Mouse (Mus musculus): ENCODE measurements at regions not wholly inside any gene's neighbourhood (a gene's known extent, or its start where the extent isn't known, plus 50 kb on each side); places are given as distances from the start of the nearest gene placed in this dataset.

- Histone ChIP-seq H3K27ac (replicated peaks; ENCODE audit: low read depth, low read length) (peak overlapping the region; percentile 72; the same call in 1 of the 2 replicates), H3K4me1 (ENCODE audit: control insufficient read depth, insufficient read depth, low read length) (peaks cover 66% of the 10 kb centered on the region)
- ATAC-seq (ENCODE audit: low read depth) = peak; percentile 58
Observed at GRCm38 (mm10) chr16:21293569-21293968, 89.0 kb downstream of the Ephb3 start.

GRCm38 (mm10) chr16:21294677-21295411 lies 90.3 kb downstream of the Ephb3 start:
- ATAC-seq (ENCODE audit: low read depth) (peak; percentile 51; the same call in 1 of the 2 replicates), DNase-seq (ENCODE audit: low spot score) (peak; percentile 90)
- no peaks in the 10 kb centered on the region for H3K27me3 ChIP-seq (replicated peaks; ENCODE audit: control insufficient read depth, insufficient read depth, low read length)
- H3K4me2 ChIP-seq (ENCODE audit: low read depth, low read length) = peak overlapping the region; percentile 22
- H3K4me3 ChIP-seq (ENCODE audit: low read depth, low read length) = no peak overlapping the region
- no peak overlapping the region for H3K9ac ChIP-seq (ENCODE audit: low read depth, low read length)
- peak overlapping the region; percentile 81 for H3K27ac ChIP-seq (replicated peaks; ENCODE audit: low read depth, low read length)
- WGBS = 21% methylated on average over 9 of the region's 9 CpGs
- H3K36me3 ChIP-seq (ENCODE audit: control insufficient read depth, insufficient read depth, low read length) = no peaks in the 10 kb centered on the region
- no peaks in the 10 kb centered on the region for H3K9me3 ChIP-seq (ENCODE audit: control insufficient read depth, low read length)
- peaks cover 62% of the 10 kb centered on the region for H3K4me1 ChIP-seq (ENCODE audit: control insufficient read depth, insufficient read depth, low read length)

More at GRCm38 (mm10) chr16:21293569-21293968, 89.0 kb downstream of the Ephb3 start:
- no peak overlapping the region for H3K4me3 ChIP-seq (ENCODE audit: low read depth, low read length)
- 12% methylated on average over 2 of the region's 3 CpGs for WGBS
- DNase-seq (ENCODE audit: low spot score) = peak; percentile 84
- 0 out of 2 replicates have a peak, but pooled peaks cover 8% of the 10 kb centered on the region for H3K9me3 ChIP-seq (ENCODE audit: control insufficient read depth, low read length)
- H3K9ac ChIP-seq (ENCODE audit: low read depth, low read length) = no peak overlapping the region
- H3K4me2 ChIP-seq (ENCODE audit: low read depth, low read length) = no peak overlapping the region
- H3K27me3 ChIP-seq (replicated peaks; ENCODE audit: control insufficient read depth, insufficient read depth, low read length) = no peaks in the 10 kb centered on the region
- H3K36me3 ChIP-seq (ENCODE audit: control insufficient read depth, insufficient read depth, low read length) = no peaks in the 10 kb centered on the region

GRCm38 (mm10) chr16:21295956-21296733 lies 91.6 kb downstream of the Ephb3 start:
- ATAC-seq (ENCODE audit: low read depth) = 0 out of 2 replicates have a peak, but pooled peaks have one; percentile 16
- H3K4me3 ChIP-seq (ENCODE audit: low read depth, low read length) = no peak overlapping the region
- 40% methylated on average over 9 of the region's 13 CpGs for WGBS
- H3K36me3 ChIP-seq (ENCODE audit: control insufficient read depth, insufficient read depth, low read length) = no peaks in the 10 kb centered on the region
- peak overlapping the region; percentile 81 for H3K27ac ChIP-seq (replicated peaks; ENCODE audit: low read depth, low read length)
- H3K9me3 ChIP-seq (ENCODE audit: control insufficient read depth, low read length) = no peaks in the 10 kb centered on the region
- peak; percentile 90 for DNase-seq (ENCODE audit: low spot score)
- H3K9ac ChIP-seq (ENCODE audit: low read depth, low read length) = no peak overlapping the region
- peaks cover 51% of the 10 kb centered on the region for H3K4me1 ChIP-seq (ENCODE audit: control insufficient read depth, insufficient read depth, low read length)
- H3K4me2 ChIP-seq (ENCODE audit: low read depth, low read length) = peak overlapping the region; percentile 22; the same call in 1 of the 2 replicates
- no peaks in the 10 kb centered on the region for H3K27me3 ChIP-seq (replicated peaks; ENCODE audit: control insufficient read depth, insufficient read depth, low read length)

GRCm38 (mm10) chr16:21296786-21297185 lies 92.2 kb downstream of the Ephb3 start:
- H3K4me3 ChIP-seq (ENCODE audit: low read depth, low read length) = no peak overlapping the region
- H3K4me1 ChIP-seq (ENCODE audit: control insufficient read depth, insufficient read depth, low read length) = peaks cover 51% of the 10 kb centered on the region
- ATAC-seq (ENCODE audit: low read depth) = no peak
- H3K9me3 ChIP-seq (ENCODE audit: control insufficient read depth, low read length) = no peaks in the 10 kb centered on the region
- no peak for DNase-seq (ENCODE audit: low spot score)
- H3K4me2 ChIP-seq (ENCODE audit: low read depth, low read length) = no peak overlapping the region
- H3K27ac ChIP-seq (replicated peaks; ENCODE audit: low read depth, low read length) = peak overlapping the region; percentile 81
- no peak overlapping the region for H3K9ac ChIP-seq (ENCODE audit: low read depth, low read length)
- no peaks in the 10 kb centered on the region for H3K36me3 ChIP-seq (ENCODE audit: control insufficient read depth, insufficient read depth, low read length)
- no peaks in the 10 kb centered on the region for H3K27me3 ChIP-seq (replicated peaks; ENCODE audit: control insufficient read depth, insufficient read depth, low read length)
- 67% methylated on average over 3 of the region's 3 CpGs for WGBS

- ATAC-seq (ENCODE audit: low read depth) (no peak), DNase-seq (ENCODE audit: low spot score) (no peak)
- Histone ChIP-seq H3K4me2 (ENCODE audit: low read depth, low read length) (no peak overlapping the region), H3K4me1 (ENCODE audit: control insufficient read depth, insufficient read depth, low read length) (peaks cover 36% of the 10 kb centered on the region), H3K4me3 (ENCODE audit: low read depth, low read length) (no peak overlapping the region), H3K36me3 (ENCODE audit: control insufficient read depth, insufficient read depth, low read length) (no peaks in the 10 kb centered on the region), H3K9me3 (ENCODE audit: control insufficient read depth, low read length) (no peaks in the 10 kb centered on the region), H3K9ac (ENCODE audit: low read depth, low read length) (no peak overlapping the region), H3K27ac (replicated peaks; ENCODE audit: low read depth, low read length) (no peak overlapping the region), H3K27me3 (replicated peaks; ENCODE audit: control insufficient read depth, insufficient read depth, low read length) (no peaks in the 10 kb centered on the region)
- WGBS = 67% methylated on average over 7 of the region's 7 CpGs
Observed at GRCm38 (mm10) chr16:21298866-21299265, 94.3 kb downstream of the Ephb3 start.

GRCm38 (mm10) chr16:21305859-21306258 lies 101.3 kb downstream of the Ephb3 start:
- no peaks in the 10 kb centered on the region for H3K36me3 ChIP-seq (ENCODE audit: control insufficient read depth, insufficient read depth, low read length)
- H3K27ac ChIP-seq (replicated peaks; ENCODE audit: low read depth, low read length) = no peak overlapping the region
- H3K27me3 ChIP-seq (replicated peaks; ENCODE audit: control insufficient read depth, insufficient read depth, low read length) = no peaks in the 10 kb centered on the region
- no peak overlapping the region for H3K4me3 ChIP-seq (ENCODE audit: low read depth, low read length)
- no peak overlapping the region for H3K4me2 ChIP-seq (ENCODE audit: low read depth, low read length)
- peaks cover 25% of the 10 kb centered on the region for H3K4me1 ChIP-seq (ENCODE audit: control insufficient read depth, insufficient read depth, low read length)
- 74% methylated on average over 3 of the region's 3 CpGs for WGBS
- no peaks in the 10 kb centered on the region for H3K9me3 ChIP-seq (ENCODE audit: control insufficient read depth, low read length)
- no peak for ATAC-seq (ENCODE audit: low read depth)
- H3K9ac ChIP-seq (ENCODE audit: low read depth, low read length) = no peak overlapping the region
- DNase-seq (ENCODE audit: low spot score) = peak; percentile 45

- Histone ChIP-seq H3K27ac (replicated peaks; ENCODE audit: low read depth, low read length) (no peak overlapping the region; the same call in 1 of the 2 replicates), H3K4me1 (ENCODE audit: control insufficient read depth, insufficient read depth, low read length) (peaks cover 35% of the 10 kb centered on the region), H3K4me3 (ENCODE audit: low read depth, low read length) (no peak overlapping the region), H3K9ac (ENCODE audit: low read depth, low read length) (no peak overlapping the region), H3K27me3 (replicated peaks; ENCODE audit: control insufficient read depth, insufficient read depth, low read length) (no peaks in the 10 kb centered on the region), H3K36me3 (ENCODE audit: control insufficient read depth, insufficient read depth, low read length) (no peaks in the 10 kb centered on the region), H3K4me2 (ENCODE audit: low read depth, low read length) (no peak overlapping the region), H3K9me3 (ENCODE audit: control insufficient read depth, low read length) (no peaks in the 10 kb centered on the region)
- DNase-seq (ENCODE audit: low spot score) (no peak), ATAC-seq (ENCODE audit: low read depth) (no peak)
- WGBS = 40% methylated on average over 8 of the region's 8 CpGs
Observed at GRCm38 (mm10) chr16:21308513-21308912, 104.0 kb downstream of the Ephb3 start.

GRCm38 (mm10) chr16:21310636-21311615 lies 106.4 kb downstream of the Ephb3 start:
- peak overlapping the region; percentile 94 for H3K27ac ChIP-seq (replicated peaks; ENCODE audit: low read depth, low read length)
- peaks cover 38% of the 10 kb centered on the region for H3K4me1 ChIP-seq (ENCODE audit: control insufficient read depth, insufficient read depth, low read length)
- peak overlapping the region; percentile 74 for H3K4me2 ChIP-seq (ENCODE audit: low read depth, low read length)
- H3K4me3 ChIP-seq (ENCODE audit: low read depth, low read length) = peak overlapping the region; percentile 35
- no peaks in the 10 kb centered on the region for H3K9me3 ChIP-seq (ENCODE audit: control insufficient read depth, low read length)
- peak overlapping the region; percentile 65 for H3K9ac ChIP-seq (ENCODE audit: low read depth, low read length)
- no peaks in the 10 kb centered on the region for H3K36me3 ChIP-seq (ENCODE audit: control insufficient read depth, insufficient read depth, low read length)
- H3K27me3 ChIP-seq (replicated peaks; ENCODE audit: control insufficient read depth, insufficient read depth, low read length) = no peaks in the 10 kb centered on the region
- ATAC-seq (ENCODE audit: low read depth) (peak; percentile 96), DNase-seq (ENCODE audit: low spot score) (peak; percentile 96)
- WGBS = 2% methylated on average over 25 of the region's 35 CpGs
